Mouse (Mus musculus) limb, embryonic 12.5 days (tissue): ENCODE data around the gene Klf13. TPM values are rescaled to one million over a fixed set of nuclear protein-coding genes. Genes with fewer than 3 reads are reported as not detected.

ENCODE experiments used
- ATAC-seq: fragments of 200-750 bp; cut with Nextera tagmentation; 2 replicates; pipeline ENCODE4 v1.8.0; 2017; ENCODE audit warnings: low read depth, moderate TSS enrichment; ENCODE audit not compliant: insufficient number of reproducible peaks, insufficient read depth, low FRiP score, low TSS enrichment
- H3K27ac ChIP-seq: fragments of 300-500 bp; sonication (generic); 2 replicates; pipeline ENCODE4 v1.5.1; 2016; ENCODE audit warnings: mild to moderate bottlenecking, moderate library complexity
- H3K27me3 ChIP-seq: fragments of 300-500 bp; sonication (generic); 2 replicates; pipeline ENCODE4 v1.6.1; 2016; ENCODE audit warnings: mild to moderate bottlenecking, moderate library complexity
- H3K36me3 ChIP-seq: fragments of 300-500 bp; sonication (generic); 2 replicates; pipeline ENCODE4 v1.6.1; 2016; ENCODE audit warnings: mild to moderate bottlenecking, moderate library complexity
- H3K4me1 ChIP-seq: fragments of 300-500 bp; sonication (generic); replicated peaks from 2 replicates; pipeline ENCODE4 v1.6.1; 2016
- H3K4me2 ChIP-seq: fragments of 300-500 bp; sonication (generic); 2 replicates; pipeline ENCODE4 v1.6.1; 2016; ENCODE audit warnings: mild to moderate bottlenecking, moderate library complexity
- H3K4me3 ChIP-seq: fragments of 300-500 bp; sonication (generic); replicated peaks from 2 replicates; pipeline ENCODE4 v1.5.1; 2016; ENCODE audit warnings: mild to moderate bottlenecking
- H3K9ac ChIP-seq: fragments of 300-500 bp; sonication (generic); replicated peaks from 2 replicates; pipeline ENCODE4 v1.6.1; 2016; ENCODE audit warnings: mild to moderate bottlenecking, moderate library complexity
- H3K9me3 ChIP-seq: fragments of 300-500 bp; sonication (generic); 2 replicates; pipeline ENCODE4 v1.6.1; 2016; ENCODE audit warnings: mild to moderate bottlenecking, moderate library complexity
- WGBS: fragments of 180-500 bp; shearing (Covaris S2); methylation state at CpG from one replicate; pipeline ENCODE4 v1.1.7; 2016; 5-methylcytosine and 5-hydroxymethylcytosine counted together
- polyA plus RNA-seq: library from polyadenylated mRNA; unstranded; fragments of >200 nt; fragmentation: Nextera tagmentation; extraction: Ambion mirVana; gene quantifications from 2 replicates; pipeline ENCODE4 v1.2.1, GENCODE M21; 2016

Klf13 gene
- polyA plus RNA-seq, 1 experiment from 2014 or later: 17.0 TPM

- no peak overlapping the region for H3K4me2 ChIP-seq
- peaks cover 7% of the 10 kb centered on the region for H3K27me3 ChIP-seq
- WGBS: 79% methylated on average over 5 of the region's 5 CpGs
- H3K4me3 ChIP-seq: no peak overlapping the region
- H3K9ac ChIP-seq: no peak overlapping the region
- H3K4me1 ChIP-seq: peaks cover 17% of the 10 kb centered on the region
- no peaks in the 10 kb centered on the region for H3K9me3 ChIP-seq
- ATAC-seq: no peak
- H3K36me3 ChIP-seq: peaks cover 18% of the 10 kb centered on the region
- H3K27ac ChIP-seq: no peak overlapping the region
These were observed 45.5 kb downstream of the Klf13 start for GRCm38 (mm10) chr7:63893201-63893600.

DNA sequence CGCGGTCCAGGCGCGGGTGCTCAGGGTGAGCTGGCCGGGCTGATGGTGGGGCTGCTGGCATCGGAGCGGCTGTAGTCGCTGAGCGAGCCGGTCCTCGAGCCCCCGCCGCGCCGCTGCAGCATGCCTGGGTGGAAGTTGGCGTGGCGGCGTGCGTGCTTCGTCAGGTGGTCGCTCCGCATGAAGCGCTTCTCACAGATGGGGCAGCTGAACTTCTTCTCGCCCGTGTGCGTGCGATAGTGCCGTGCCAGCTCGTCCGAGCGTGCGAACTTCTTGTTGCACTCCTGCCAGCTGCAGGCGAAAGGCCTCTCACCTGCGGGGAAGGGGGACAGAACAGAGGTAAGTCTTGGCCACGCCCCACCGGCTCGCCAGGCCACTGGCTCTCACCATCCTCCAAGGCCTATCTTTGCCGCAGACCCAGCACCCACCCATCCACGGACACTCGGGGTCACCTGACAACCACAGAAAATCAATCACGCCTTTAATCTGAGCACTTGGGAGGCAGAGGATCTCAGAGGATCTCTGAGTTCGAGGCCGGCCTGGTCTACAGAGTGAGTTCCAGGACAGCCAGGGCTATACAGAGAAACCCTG lies 47.1 kb downstream of the Klf13 start:
- no peak overlapping the region for H3K4me2 ChIP-seq
- 79% methylated on average over 43 of the region's 43 CpGs for WGBS

GRCm38 (mm10) chr7:63889116-63889975 lies 49.4 kb downstream of the Klf13 start:
- WGBS: 77% methylated on average over 9 of the region's 9 CpGs
- ATAC-seq: no peak
- Histone ChIP-seq H3K4me1 (no peaks in the 10 kb centered on the region; the same call in 1 of the 2 replicates), H3K9ac (no peak overlapping the region), H3K27me3 (no peaks in the 10 kb centered on the region), H3K4me3 (no peak overlapping the region), H3K36me3 (peaks cover 18% of the 10 kb centered on the region), H3K4me2 (no peak overlapping the region), H3K9me3 (no peaks in the 10 kb centered on the region), H3K27ac (no peak overlapping the region)

More for the DNA sequence above, 47.1 kb downstream of the Klf13 start:
- Histone ChIP-seq H3K9ac (no peak overlapping the region), H3K27ac (no peak overlapping the region), H3K9me3 (no peaks in the 10 kb centered on the region), H3K4me1 (peaks cover 5% of the 10 kb centered on the region), H3K27me3 (no peaks in the 10 kb centered on the region; the same call in 1 of the 2 replicates), H3K4me3 (no peak overlapping the region), H3K36me3 (peaks cover 18% of the 10 kb centered on the region)
- no peak for ATAC-seq

DNA sequence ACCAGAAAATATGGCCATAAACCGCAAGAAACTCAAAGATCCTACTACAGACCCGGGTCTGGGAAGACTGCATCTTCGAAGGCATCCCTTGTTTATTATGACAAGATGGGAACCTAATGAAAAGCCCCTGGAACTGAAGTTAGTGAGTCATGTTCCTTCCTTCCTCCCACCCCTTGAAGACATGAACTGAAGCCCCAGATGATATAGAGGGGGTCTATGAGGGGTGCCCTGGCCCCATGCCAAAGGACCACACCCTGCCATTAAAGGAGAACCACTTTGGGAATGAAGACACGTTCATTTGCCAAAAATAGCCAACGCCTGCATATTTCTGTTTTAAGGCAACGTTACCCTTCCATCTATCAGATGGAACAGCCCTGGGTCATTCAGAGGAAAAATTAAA lies 50.0 kb downstream of the Klf13 start:
- Histone ChIP-seq H3K9me3 (no peaks in the 10 kb centered on the region), H3K4me2 (no peak overlapping the region), H3K4me1 (no peaks in the 10 kb centered on the region; the same call in 1 of the 2 replicates), H3K4me3 (no peak overlapping the region), H3K36me3 (peaks cover 18% of the 10 kb centered on the region), H3K9ac (no peak overlapping the region), H3K27ac (no peak overlapping the region), H3K27me3 (no peaks in the 10 kb centered on the region)
- no peak for ATAC-seq
- WGBS: 86% methylated on average over 6 of the region's 6 CpGs

DNA sequence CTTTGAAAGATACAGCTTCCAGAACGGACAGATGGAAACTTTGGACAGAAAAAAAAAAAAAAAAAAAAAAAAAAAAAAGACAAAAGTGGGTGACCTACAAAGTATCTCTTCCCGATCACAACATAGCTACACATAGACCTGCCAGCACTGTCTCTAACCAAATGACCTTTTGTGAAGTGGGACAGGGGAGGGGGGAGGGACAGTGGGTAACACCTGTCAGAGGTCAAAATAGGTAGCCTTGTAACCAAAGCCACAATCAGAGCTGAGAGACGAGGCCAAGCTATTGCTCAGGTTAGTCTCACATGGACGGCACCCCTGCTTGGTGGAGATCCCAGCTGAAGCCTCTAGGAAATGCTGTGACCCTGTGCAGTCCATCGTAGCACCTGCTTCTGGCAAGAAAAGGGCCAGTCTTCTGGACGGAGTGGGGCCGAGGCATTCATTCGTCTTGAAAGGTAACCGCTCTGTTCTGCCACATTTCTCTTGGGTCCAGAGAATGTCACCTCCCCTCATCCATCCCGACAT lies 51.1 kb downstream of the Klf13 start:
- no peak overlapping the region for H3K27ac ChIP-seq
- peaks cover 18% of the 10 kb centered on the region for H3K36me3 ChIP-seq
- no peak overlapping the region for H3K9ac ChIP-seq
- no peak for ATAC-seq
- no peaks in the 10 kb centered on the region for H3K9me3 ChIP-seq
- H3K27me3 ChIP-seq: no peaks in the 10 kb centered on the region
- H3K4me3 ChIP-seq: no peak overlapping the region
- no peaks in the 10 kb centered on the region for H3K4me1 ChIP-seq
- no peak overlapping the region for H3K4me2 ChIP-seq
- 85% methylated on average over 10 of the region's 10 CpGs for WGBS

DNA sequence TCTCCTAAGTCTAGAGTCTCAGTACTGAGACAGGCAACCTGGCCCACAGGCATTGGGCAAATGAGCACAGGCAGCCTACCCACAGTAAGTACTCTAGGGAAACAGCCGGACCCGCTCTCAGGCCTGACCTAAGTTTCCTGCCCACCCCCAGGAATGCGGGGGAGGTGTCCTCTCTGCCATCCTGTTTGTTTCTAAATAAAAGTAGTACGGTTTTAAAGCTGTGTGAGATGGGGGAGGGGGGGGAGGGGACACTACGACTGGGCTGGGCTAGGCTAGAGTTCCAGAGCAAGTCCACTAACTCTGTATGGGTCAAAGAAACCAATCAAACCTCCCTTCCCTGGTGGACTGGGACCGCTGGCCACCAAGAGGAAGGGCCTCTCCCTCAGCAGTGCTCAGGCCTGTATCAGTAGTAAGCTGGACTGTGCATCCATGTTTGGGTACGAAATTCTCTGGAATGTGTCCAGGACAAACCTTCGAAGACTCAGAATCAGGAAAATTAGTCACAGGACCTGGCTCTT lies 51.6 kb downstream of the Klf13 start:
- Histone ChIP-seq H3K9ac (no peak overlapping the region), H3K9me3 (no peaks in the 10 kb centered on the region), H3K4me2 (no peak overlapping the region), H3K27me3 (no peaks in the 10 kb centered on the region), H3K27ac (no peak overlapping the region), H3K4me1 (no peaks in the 10 kb centered on the region), H3K4me3 (no peak overlapping the region), H3K36me3 (peaks cover 18% of the 10 kb centered on the region)
- no peak for ATAC-seq
- WGBS: 59% methylated on average over 8 of the region's 8 CpGs

GRCm38 (mm10) chr7:63885025-63885424 lies 53.7 kb downstream of the Klf13 start:
- no peaks in the 10 kb centered on the region for H3K9me3 ChIP-seq
- WGBS: 90% methylated on average over 7 of the region's 7 CpGs
- H3K4me2 ChIP-seq: no peak overlapping the region
- H3K9ac ChIP-seq: no peak overlapping the region
- H3K27ac ChIP-seq: no peak overlapping the region
- H3K4me1 ChIP-seq: no peaks in the 10 kb centered on the region
- H3K36me3 ChIP-seq: peaks cover 3% of the 10 kb centered on the region; the same call in 1 of the 2 replicates
- H3K27me3 ChIP-seq: no peaks in the 10 kb centered on the region
- no peak for ATAC-seq
- H3K4me3 ChIP-seq: no peak overlapping the region

DNA sequence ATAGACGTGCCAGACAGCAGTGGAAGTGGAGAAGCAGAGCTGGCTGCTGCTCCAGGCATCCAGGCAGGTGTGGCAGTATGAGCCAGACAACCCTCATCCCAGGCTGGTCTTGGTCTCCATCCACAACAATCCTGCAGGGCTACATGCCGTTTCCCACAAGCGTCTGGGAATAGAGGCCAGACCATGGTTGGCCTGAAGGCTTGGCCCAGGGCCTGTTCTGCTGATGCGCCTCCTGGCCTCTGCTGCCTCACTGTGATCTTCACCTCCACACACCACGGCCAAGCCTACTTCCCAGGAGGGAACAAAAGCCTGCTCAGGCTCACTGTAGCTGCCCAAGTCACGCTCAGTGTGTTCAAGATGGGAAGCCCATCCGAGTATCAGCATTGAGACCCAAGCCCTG lies 56.0 kb downstream of the Klf13 start:
- H3K4me3 ChIP-seq: no peak overlapping the region
- no peaks in the 10 kb centered on the region for H3K27me3 ChIP-seq
- H3K27ac ChIP-seq: no peak overlapping the region
- no peak overlapping the region for H3K4me2 ChIP-seq
- no peak for ATAC-seq
- H3K9ac ChIP-seq: no peak overlapping the region
- no peaks in the 10 kb centered on the region for H3K4me1 ChIP-seq
- H3K36me3 ChIP-seq: no peaks in the 10 kb centered on the region
- no peaks in the 10 kb centered on the region for H3K9me3 ChIP-seq
- 89% methylated on average over 7 of the region's 7 CpGs for WGBS

DNA sequence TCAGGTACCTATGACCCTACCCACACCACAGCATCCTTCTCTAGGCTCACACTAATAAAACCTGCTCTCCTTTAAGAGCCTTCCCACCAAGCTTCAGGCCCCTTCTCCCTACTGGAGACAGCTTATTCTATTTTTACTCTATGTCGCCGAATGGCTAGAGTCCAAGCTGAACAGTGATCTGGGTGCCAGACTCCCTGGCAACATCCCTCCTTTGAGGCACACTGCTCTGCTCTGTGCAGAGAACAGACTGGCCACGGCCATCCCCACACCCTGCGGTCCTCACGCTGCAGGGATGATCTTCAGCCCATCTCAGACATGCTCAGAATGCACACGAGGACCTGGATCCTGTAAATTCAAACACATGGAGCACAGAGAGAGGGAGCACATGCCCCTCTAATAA lies 59.1 kb downstream of the Klf13 start:
- WGBS: 88% methylated on average over 6 of the region's 6 CpGs
- Histone ChIP-seq H3K4me2 (no peak overlapping the region), H3K4me3 (no peak overlapping the region), H3K36me3 (no peaks in the 10 kb centered on the region), H3K4me1 (peaks cover 10% of the 10 kb centered on the region; the same call in 1 of the 2 replicates), H3K9ac (no peak overlapping the region), H3K27me3 (no peaks in the 10 kb centered on the region), H3K9me3 (no peaks in the 10 kb centered on the region), H3K27ac (no peak overlapping the region)
- no peak for ATAC-seq

DNA sequence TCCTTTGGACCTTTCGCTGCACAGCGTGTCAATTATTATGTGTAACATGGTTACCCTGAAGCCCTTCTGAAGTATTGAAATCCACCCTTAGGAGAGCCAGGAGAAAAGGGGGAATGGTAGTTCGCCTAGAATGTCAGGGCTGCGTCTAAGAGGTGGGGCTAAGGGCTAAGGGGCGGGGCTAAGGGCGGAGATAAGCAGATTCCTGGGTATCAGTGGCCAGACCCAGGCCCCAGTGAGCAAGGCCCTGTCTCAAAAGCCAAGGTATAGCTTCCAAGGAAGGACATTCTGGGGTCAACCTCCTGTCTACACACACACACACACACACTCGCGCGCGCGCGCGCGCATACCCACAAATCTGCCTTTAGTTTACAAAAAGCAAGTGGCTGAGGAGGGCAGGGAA lies 61.1 kb downstream of the Klf13 start:
- Histone ChIP-seq H3K9me3 (no peaks in the 10 kb centered on the region), H3K27ac (no peak overlapping the region), H3K36me3 (no peaks in the 10 kb centered on the region), H3K27me3 (no peaks in the 10 kb centered on the region), H3K9ac (no peak overlapping the region), H3K4me3 (no peak overlapping the region), H3K4me1 (peaks cover 10% of the 10 kb centered on the region; the same call in 1 of the 2 replicates), H3K4me2 (no peak overlapping the region)
- whole genome bisulfite sequencing: 25% methylated on average over 14 of the region's 14 CpGs
- no peak for ATAC-seq

DNA sequence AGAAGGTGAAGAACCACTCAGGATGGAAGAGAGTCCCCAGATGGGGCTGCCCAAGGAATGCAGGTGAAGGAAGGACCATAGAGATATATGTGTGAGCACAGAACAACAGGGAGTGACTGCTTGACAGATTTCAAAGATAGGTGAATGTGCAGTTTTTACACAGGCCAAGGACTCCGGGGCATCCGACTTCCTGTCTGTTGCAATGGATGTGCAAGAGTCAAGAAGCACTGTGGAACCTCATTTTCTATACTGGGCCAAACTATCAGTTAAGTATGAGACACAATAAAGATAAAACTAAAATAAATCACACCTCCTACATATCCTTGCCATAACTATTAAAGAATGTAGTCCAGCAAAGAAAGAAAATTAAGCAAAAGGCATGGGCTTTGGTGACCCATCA lies 62.1 kb downstream of the Klf13 start:
- WGBS: 85% methylated on average over 2 of the region's 2 CpGs
- Histone ChIP-seq H3K4me1 (peaks cover 10% of the 10 kb centered on the region; the same call in 1 of the 2 replicates), H3K36me3 (no peaks in the 10 kb centered on the region), H3K9ac (no peak overlapping the region), H3K4me3 (no peak overlapping the region), H3K27me3 (no peaks in the 10 kb centered on the region), H3K27ac (no peak overlapping the region), H3K4me2 (no peak overlapping the region), H3K9me3 (no peaks in the 10 kb centered on the region)
- no peak for ATAC-seq
